Mouse (Mus musculus) brain, embryonic 14.5 days (tissue): Measurements from ENCODE around the gene Pimreg. TPM values are rescaled to one million over a fixed set of nuclear protein-coding genes. Genes with fewer than 3 reads are reported as not detected.

ENCODE experiments used
- DNase-seq: peaks from one replicate; pipeline ENCODE4 v3.0.0-alpha.2; 2011; ENCODE audit warnings: low read depth
- CTCF ChIP-seq: fragments of 200-500 bp; IDR thresholded peaks from 2 replicates; pipeline ENCODE4 v1.5.1; 2012; ENCODE audit warnings: inconsistent platforms, mild to moderate bottlenecking, moderate library complexity, borderline replicate concordance; ENCODE audit not compliant: insufficient read depth, insufficient read length; ENCODE audit errors: extremely low read depth
- POLR2A ChIP-seq: fragments of 200-500 bp; IDR thresholded peaks from 2 replicates; pipeline ENCODE4 v1.6.1; 2012; ENCODE audit warnings: mild to moderate bottlenecking, inconsistent platforms, borderline replicate concordance; ENCODE audit not compliant: poor library complexity, insufficient read depth, insufficient read length, severe bottlenecking; ENCODE audit errors: extremely low read depth
- polyA plus RNA-seq: library from polyadenylated mRNA; depleted of rRNA; stranded (reverse); fragments of >200 nt; gene quantifications from 2 replicates; pipeline ENCODE4 v1.2.3, GENCODE M21; 2012; rRNA removed

The Pimreg gene
- 29.9 and 53.4 TPM in 2 replicates for polyA plus RNA-seq

GRCm38 (mm10) chr11:72041768-72042607 lies at the start of gene Pimreg:
TSS of gene Pimreg (plus strand) at chr11:72042032.
- peak; percentile 98 for DNase-seq

GRCm38 (mm10) chr11:71992438-71992837 lies 49.4 kb upstream of the Pimreg start:
- no peak for TF ChIP-seq POLR2A
- no peak for TF ChIP-seq CTCF
- no peak for DNase-seq

More at GRCm38 (mm10) chr11:72041768-72042607, at the start of gene Pimreg:
- TF ChIP-seq POLR2A (peak; percentile 38; the same call in 1 of the 2 replicates), CTCF (peak; percentile 50; the same call in 1 of the 2 replicates)

GRCm38 (mm10) chr11:71995968-71996511 lies 45.8 kb upstream of the Pimreg start:
- TF ChIP-seq POLR2A (no peak), CTCF (no peak)
- DNase-seq = peak; percentile 86

GRCm38 (mm10) chr11:71996805-71997204 lies 45.0 kb upstream of the Pimreg start:
- peak; percentile 68 for DNase-seq
- TF ChIP-seq CTCF (no peak), POLR2A (no peak)

- TF ChIP-seq POLR2A = no peak
- TF ChIP-seq CTCF = no peak
- DNase-seq = no peak
Measured at GRCm38 (mm10) chr11:72000194-72000593, 41.6 kb upstream of the Pimreg start.

- TF ChIP-seq POLR2A = no peak
- TF ChIP-seq CTCF = peak; percentile 67
- no peak for DNase-seq
Measured at GRCm38 (mm10) chr11:72002138-72002853, 39.5 kb upstream of the Pimreg start.

GRCm38 (mm10) chr11:72003171-72003570 lies 38.7 kb upstream of the Pimreg start:
- no peak for TF ChIP-seq POLR2A
- no peak for TF ChIP-seq CTCF
- DNase-seq = peak; percentile 78

- DNase-seq = no peak
- no peak for TF ChIP-seq POLR2A
- TF ChIP-seq CTCF = no peak
Measured at GRCm38 (mm10) chr11:72005547-72005946, 36.3 kb upstream of the Pimreg start.

GRCm38 (mm10) chr11:72010367-72010766 lies 31.5 kb upstream of the Pimreg start:
- peak; percentile 88 for DNase-seq
- TF ChIP-seq POLR2A (no peak), CTCF (no peak)

- peak; percentile 82 for DNase-seq
Measured at GRCm38 (mm10) chr11:72010940-72011722, 30.7 kb upstream of the Pimreg start.

GRCm38 (mm10) chr11:72011955-72012354 lies 29.9 kb upstream of the Pimreg start:
- DNase-seq = no peak
- TF ChIP-seq POLR2A (no peak), CTCF (no peak)

More at GRCm38 (mm10) chr11:72010940-72011722, 30.7 kb upstream of the Pimreg start:
- TF ChIP-seq POLR2A (no peak), CTCF (no peak)

- peak; percentile 57 for DNase-seq
- TF ChIP-seq POLR2A (no peak), CTCF (no peak)
Measured at GRCm38 (mm10) chr11:72014674-72015073, 27.2 kb upstream of the Pimreg start.

GRCm38 (mm10) chr11:72016518-72017252 lies 25.1 kb upstream of the Pimreg start:
- DNase-seq = no peak

More at GRCm38 (mm10) chr11:72016518-72017252, 25.1 kb upstream of the Pimreg start:
- TF ChIP-seq POLR2A (no peak), CTCF (no peak)
